In genomic region chr7:116292377-116292776, GRCm38 (mm10) we compare ENCODE assay signal across 17 mouse cellular contexts. TPM values are rescaled to one million over a fixed set of nuclear protein-coding genes. Genes with fewer than 3 reads are reported as not detected.
A peak's percentile ranks its signal among the peaks of the same experiment; 100 is the strongest.
DNase-seq lines count a peak whose midpoint lies in the region; ATAC-seq and TF ChIP-seq lines count a peak whose summit lies in the region.
"Had no signal": no experiment of that assay in that cellular context is flagged by ENCODE, and none has a peak within 500 bp of the region (broad histone marks: within the 10 kb centered on the region; RNA-seq: fewer than 3 reads in every experiment).

No protein-coding gene starts in this region.

- peaks cover 9% of the 10 kb centered on the region; the same call in 1 of the 2 replicates for H3K36me3 ChIP-seq in hindbrain, embryonic 10.5 days
- no peaks in the 10 kb centered on the region for H3K36me3 ChIP-seq in hindbrain, embryonic 11.5 days (ENCODE audit: control insufficient read depth, insufficient read depth, low read length)
- no peaks in the 10 kb centered on the region for H3K36me3 ChIP-seq in intestine, embryonic 15.5 days
- H3K36me3 ChIP-seq in kidney, postnatal 0 days (ENCODE audit: insufficient read depth, low read length), result no peaks in the 10 kb centered on the region
- no peaks in the 10 kb centered on the region for H3K36me3 ChIP-seq in liver, embryonic 15.5 days (replicated peaks)
- no peaks in the 10 kb centered on the region for H3K36me3 ChIP-seq in heart, adult 2 months (ENCODE audit: control insufficient read depth, insufficient read depth, low read length)
- H3K36me3 ChIP-seq: embryonic facial prominence, embryonic 15.5 days; neural tube, embryonic 13.5 days had no signal

- H3K9me3 ChIP-seq in hindbrain, embryonic 10.5 days, result no peaks in the 10 kb centered on the region
- H3K9me3 ChIP-seq in hindbrain, embryonic 11.5 days (ENCODE audit: control insufficient read depth, low read length), result no peaks in the 10 kb centered on the region
- no peaks in the 10 kb centered on the region for H3K9me3 ChIP-seq in intestine, embryonic 15.5 days
- no peaks in the 10 kb centered on the region for H3K9me3 ChIP-seq in kidney, postnatal 0 days (replicated peaks; ENCODE audit: low read length)
- no peaks in the 10 kb centered on the region for H3K9me3 ChIP-seq in liver, embryonic 15.5 days (replicated peaks)
- H3K9me3 ChIP-seq: embryonic facial prominence, embryonic 15.5 days; neural tube, embryonic 13.5 days had no signal

- TF ChIP-seq POLR2A in heart, adult 2 months (IDR thresholded peaks at IDR 0.05; ENCODE audit: insufficient read depth, low read depth, low read length), result no peak

- TF ChIP-seq CTCF in kidney, postnatal 0 days (IDR thresholded peaks at IDR 0.05; ENCODE audit: low read depth), result no peak
- TF ChIP-seq CTCF in heart, adult 2 months (IDR thresholded peaks at IDR 0.05), result no peak

- H3K27me3 ChIP-seq in hindbrain, embryonic 10.5 days (ENCODE audit: insufficient read depth, poor library complexity, severe bottlenecking), result no peaks in the 10 kb centered on the region
- H3K27me3 ChIP-seq in hindbrain, embryonic 11.5 days (ENCODE audit: control insufficient read depth, insufficient read depth, low read length), result no peaks in the 10 kb centered on the region
- no peaks in the 10 kb centered on the region for H3K27me3 ChIP-seq in intestine, embryonic 15.5 days (replicated peaks)
- H3K27me3 ChIP-seq in kidney, postnatal 0 days (ENCODE audit: insufficient read depth, low read length), result no peaks in the 10 kb centered on the region
- no peaks in the 10 kb centered on the region for H3K27me3 ChIP-seq in liver, embryonic 15.5 days
- H3K27me3 ChIP-seq in heart, adult 2 months (ENCODE audit: control insufficient read depth, insufficient read depth, low read length), result no peaks in the 10 kb centered on the region
- H3K27me3 ChIP-seq: embryonic facial prominence, embryonic 15.5 days; neural tube, embryonic 13.5 days had no signal

- H3K4me3 ChIP-seq in hindbrain, embryonic 10.5 days, result no peak overlapping the region
- H3K4me3 ChIP-seq in hindbrain, embryonic 11.5 days (ENCODE audit: low read depth, low read length), result no peak overlapping the region
- H3K4me3 ChIP-seq in intestine, embryonic 15.5 days (replicated peaks), result no peak overlapping the region
- no peak overlapping the region for H3K4me3 ChIP-seq in kidney, postnatal 0 days (replicated peaks; ENCODE audit: low read depth, low read length)
- H3K4me3 ChIP-seq in liver, embryonic 15.5 days (replicated peaks), result no peak overlapping the region
- no peak overlapping the region for H3K4me3 ChIP-seq in heart, adult 2 months
- H3K4me3 ChIP-seq: embryonic facial prominence, embryonic 15.5 days; neural tube, embryonic 13.5 days had no signal

- H3K79me2 ChIP-seq in heart, adult 2 months (replicated peaks; ENCODE audit: control insufficient read depth, insufficient read depth, low read length), result no peaks in the 10 kb centered on the region

- no peak overlapping the region for H3K9ac ChIP-seq in hindbrain, embryonic 11.5 days (ENCODE audit: low read depth, low read length)
- H3K9ac ChIP-seq in intestine, embryonic 15.5 days, result no peak overlapping the region
- no peak overlapping the region for H3K9ac ChIP-seq in kidney, postnatal 0 days (ENCODE audit: low read depth, low read length)
- H3K9ac ChIP-seq in liver, embryonic 15.5 days, result no peak overlapping the region
- no peak overlapping the region for H3K9ac ChIP-seq in heart, adult 2 months (ENCODE audit: low read depth, low read length)
- H3K9ac ChIP-seq: embryonic facial prominence, embryonic 15.5 days; neural tube, embryonic 13.5 days had no signal

- peaks cover 53% of the 10 kb centered on the region for H3K4me1 ChIP-seq in hindbrain, embryonic 10.5 days (replicated peaks)
- H3K4me1 ChIP-seq in hindbrain, embryonic 11.5 days (replicated peaks; ENCODE audit: control insufficient read depth, insufficient read depth, low read length), result no peaks in the 10 kb centered on the region
- peaks cover 48% of the 10 kb centered on the region for H3K4me1 ChIP-seq in intestine, embryonic 15.5 days (replicated peaks)
- H3K4me1 ChIP-seq in kidney, postnatal 0 days (replicated peaks; ENCODE audit: insufficient read depth, low read length), result peaks cover 7% of the 10 kb centered on the region; the same call in 1 of the 2 replicates
- H3K4me1 ChIP-seq in liver, embryonic 15.5 days (replicated peaks), result peaks cover 51% of the 10 kb centered on the region
- no peaks in the 10 kb centered on the region for H3K4me1 ChIP-seq in heart, adult 2 months (ENCODE audit: control insufficient read depth, insufficient read depth, low read length)

- H3K27ac ChIP-seq in hindbrain, embryonic 10.5 days, result peak overlapping the region; percentile 46; the same call in 1 of the 2 replicates
- H3K27ac ChIP-seq in hindbrain, embryonic 11.5 days (ENCODE audit: low read depth, low read length), result no peak overlapping the region
- 0 out of 2 replicates have a peak overlapping the region, but pooled peaks have one; percentile 40 for H3K27ac ChIP-seq in intestine, embryonic 15.5 days
- peak overlapping the region; percentile 50; the same call in 1 of the 2 replicates for H3K27ac ChIP-seq in kidney, postnatal 0 days
- peak overlapping the region; percentile 56 for H3K27ac ChIP-seq in liver, embryonic 15.5 days (replicated peaks)
- no peak overlapping the region for H3K27ac ChIP-seq in heart, adult 2 months
- H3K27ac ChIP-seq: embryonic facial prominence, embryonic 15.5 days; neural tube, embryonic 13.5 days had no signal

- DNase-seq in hindbrain, embryonic 10.5 days (ENCODE audit: low spot score), result no peak
- DNase-seq in hindbrain, embryonic 11.5 days (ENCODE audit: low spot score), result no peak
- no peak for DNase-seq in kidney, postnatal 0 days (ENCODE audit: low spot score)
- DNase-seq in frontal cortex, postnatal 14 days (ENCODE audit: low spot score in 2 of 2), result no peak
- no peak for DNase-seq in heart, adult 2 months
- DNase-seq in thymus, postnatal 36 days, result no peak
- DNase-seq: adrenal gland, postnatal 36 days; cerebellum, postnatal 25 days; lung, adult 2 months; retina, postnatal 1 day; spleen, adult 18-20 months; thymus, adult 2 months had no signal

- no peak overlapping the region for H3K4me2 ChIP-seq in hindbrain, embryonic 11.5 days (replicated peaks; ENCODE audit: low read depth, low read length)
- peak overlapping the region; percentile 33 for H3K4me2 ChIP-seq in intestine, embryonic 15.5 days (replicated peaks)
- no peak overlapping the region for H3K4me2 ChIP-seq in kidney, postnatal 0 days (ENCODE audit: low read length)
- peak overlapping the region; percentile 27; the same call in 1 of the 2 replicates for H3K4me2 ChIP-seq in liver, embryonic 15.5 days
- H3K4me2 ChIP-seq: embryonic facial prominence, embryonic 15.5 days; neural tube, embryonic 13.5 days had no signal

- 36% methylated on average over 5 of the region's 5 CpGs for WGBS in hindbrain, embryonic 10.5 days
- WGBS in hindbrain, embryonic 11.5 days, result 39% methylated on average over 5 of the region's 5 CpGs
- 25% methylated on average over 5 of the region's 5 CpGs for WGBS in intestine, embryonic 15.5 days
- 31% methylated on average over 5 of the region's 5 CpGs for WGBS in kidney, postnatal 0 days
- 55% methylated on average over 5 of the region's 5 CpGs for WGBS in liver, embryonic 15.5 days (ENCODE audit: insufficient replicate concordance)
- 66% methylated on average over 5 of the region's 5 CpGs for WGBS in heart, adult 2 months

- TF ChIP-seq EP300 in heart, adult 2 months (IDR thresholded peaks at IDR 0.05; ENCODE audit: insufficient read depth, low read depth, low read length), result no peak

- intact Hi-C loops in heart, adult 2 months (cut with DNase I), result no loop called here

- no peak for ATAC-seq in hindbrain, embryonic 11.5 days (ENCODE audit: low FRiP score)
- peak; percentile 44 for ATAC-seq in intestine, embryonic 15.5 days
- peak; percentile 73 for ATAC-seq in kidney, postnatal 0 days (replicated peaks; ENCODE audit: low FRiP score, low read depth)
- peak; percentile 34; the same call in 1 of the 2 replicates for ATAC-seq in liver, embryonic 15.5 days (ENCODE audit: insufficient read depth)
- ATAC-seq: hindbrain, embryonic 16.5 days had no signal

RNA-seq across cellular contexts. Expression of gene Plekha7, which starts 15.8 kb away (rescaled TPM):
- 20.8 and 22.1 TPM in 2 replicates for polyA plus RNA-seq in hindbrain, embryonic 10.5 days (2016; fragmentation: Nextera tagmentation; extraction: Ambion mirVana)
- polyA plus RNA-seq in hindbrain, embryonic 11.5 days (2014; fragmentation: Nextera tagmentation; extraction: Ambion mirVana), result 8.4 and 8.8 TPM in 2 replicates
- polyA plus RNA-seq in intestine, embryonic 15.5 days (2015; fragmentation: Nextera tagmentation; extraction: Ambion mirVana), result 21.1 and 21.4 TPM in 2 replicates
- polyA plus RNA-seq in kidney, postnatal 0 days (2015; fragmentation: Nextera tagmentation; extraction: Ambion mirVana), result 11.8 and 12.1 TPM in 2 replicates
- 3.4 and 3.7 TPM in 2 replicates for polyA plus RNA-seq in liver, embryonic 15.5 days (2015; fragmentation: Nextera tagmentation; extraction: Ambion mirVana)
- 1 to 10 TPM; 4.5 to 6.3 TPM for total RNA-seq in heart, adult 2 months (2021)
- polyA plus RNA-seq in heart, adult 2 months (2012; rRNA removed), result 13.7 and 19.3 TPM in 2 replicates

RNA-seq across cellular contexts. Expression of gene Rps13, which starts 41.6 kb away (rescaled TPM):
- 814 and 844 TPM in 2 replicates for polyA plus RNA-seq in hindbrain, embryonic 10.5 days (2016; fragmentation: Nextera tagmentation; extraction: Ambion mirVana)
- polyA plus RNA-seq in hindbrain, embryonic 11.5 days (2014; fragmentation: Nextera tagmentation; extraction: Ambion mirVana), result 749 and 752 TPM in 2 replicates
- 829 and 865 TPM in 2 replicates for polyA plus RNA-seq in intestine, embryonic 15.5 days (2015; fragmentation: Nextera tagmentation; extraction: Ambion mirVana)
- 741 and 816 TPM in 2 replicates for polyA plus RNA-seq in kidney, postnatal 0 days (2015; fragmentation: Nextera tagmentation; extraction: Ambion mirVana)
- 411 and 421 TPM in 2 replicates for polyA plus RNA-seq in liver, embryonic 15.5 days (2015; fragmentation: Nextera tagmentation; extraction: Ambion mirVana)
- 100 to 1,000 TPM; 328 to 384 TPM for total RNA-seq in heart, adult 2 months (2021)
- 110 and 146 TPM in 2 replicates for polyA plus RNA-seq in heart, adult 2 months (2012; rRNA removed)

Comparison
In these comparisons a context has a peak if more than half of its experiments do, and no peak if none do; other contexts are left out.
1. H3K27ac ChIP-seq: peak in hindbrain, embryonic 10.5 days (single experiment), intestine, embryonic 15.5 days (single experiment), kidney, postnatal 0 days (single experiment) and liver, embryonic 15.5 days (single experiment); none in hindbrain, embryonic 11.5 days (single experiment) and heart, adult 2 months (single experiment).
2. H3K4me2 ChIP-seq: peak in intestine, embryonic 15.5 days (single experiment) and liver, embryonic 15.5 days (single experiment); none in hindbrain, embryonic 11.5 days (single experiment) and kidney, postnatal 0 days (single experiment).